Mouse (Mus musculus) MEL (cell line): ENCODE data around the gene Lrrk1.

Experiments
- CTCF ChIP-seq, 3 experiments: IDR thresholded peaks in 2 of 3; conservative IDR thresholded peaks in 1 of 3; 2 replicates each; pipeline ENCODE4 v1.5.1; 2011 to 2012; ENCODE audit warnings: low read length in 3 of 3, low read depth in 2 of 3, mild to moderate bottlenecking in 2 of 3, improper control_type of control experiment in 1 of 3, inconsistent platforms in 1 of 3, mixed read lengths in 1 of 3, moderate library complexity in 1 of 3; ENCODE audit not compliant: control insufficient read depth in 1 of 3, insufficient read depth in 1 of 3, poor library complexity in 1 of 3, severe bottlenecking in 1 of 3
- EP300 ChIP-seq, 2 experiments: IDR thresholded peaks; 2 replicates each; pipeline ENCODE4 v1.6.1; 2011; ENCODE audit warnings: improper control_type of control experiment in 2 of 2, low read length in 2 of 2, low read depth in 1 of 2, mild to moderate bottlenecking in 1 of 2
- MEF2A ChIP-seq: IDR thresholded peaks from 2 replicates; pipeline ENCODE4 v1.6.1; 2014; ENCODE audit warnings: low read depth, mild to moderate bottlenecking, inconsistent platforms, low read length, improper control_type of control experiment; ENCODE audit not compliant: poor library complexity, insufficient replicate concordance, severe bottlenecking; ENCODE audit errors: extremely low read depth
- POLR2AphosphoS2 ChIP-seq: IDR thresholded peaks from 2 replicates; pipeline ENCODE4 v1.6.1; 2011; ENCODE audit warnings: low read length, improper control_type of control experiment
- TAL1 ChIP-seq: IDR thresholded peaks from 2 replicates; pipeline ENCODE4 v1.6.1; 2012; ENCODE audit warnings: mild to moderate bottlenecking, inconsistent platforms, low read length, moderate library complexity, mixed read lengths

GRCm38 (mm10) chr7:66176929-66177328 is 211.2 kb downstream of the Lrrk1 start:
- TF ChIP-seq MEF2A (no peak), TAL1 (no peak), POLR2AphosphoS2 (no peak), EP300 (IDR thresholded peaks at IDR 0.05; ENCODE audit: low read depth in 1 of 2, low read length in 2 of 2) (no peak), CTCF (IDR thresholded peaks at IDR 0.05 in 2 of 3, conservative IDR thresholded peaks at IDR 0.05 in 1 of 3; ENCODE audit: control insufficient read depth in 1 of 3, insufficient read depth in 1 of 3, low read depth in 2 of 3, low read length in 3 of 3, poor library complexity in 1 of 3, severe bottlenecking in 1 of 3) (no peak)
